Mouse (Mus musculus) forebrain, embryonic 11.5 days (tissue): Measurements from ENCODE around the gene Galnt6. TPM values are rescaled to one million over a fixed set of nuclear protein-coding genes. Genes with fewer than 3 reads are reported as not detected.
A peak's percentile ranks its signal among the peaks of the same experiment; 100 is the strongest.

Experiments used
- ATAC-seq: fragments of 200-750 bp; cut with Nextera tagmentation; replicated peaks from 2 replicates; pipeline ENCODE4 v1.8.0; 2017; ENCODE audit warnings: moderate TSS enrichment; ENCODE audit not compliant: low FRiP score
- DNase-seq: peaks from one replicate; pipeline ENCODE4 v3.0.0-alpha.2; 2017; ENCODE audit warnings: low spot score
- H3K27ac ChIP-seq: fragments of 300-500 bp; sonication (generic); 2 replicates; pipeline ENCODE4 v1.5.1; 2014; ENCODE audit warnings: low read depth, low read length
- H3K27me3 ChIP-seq: fragments of 300-500 bp; sonication (generic); 2 replicates; pipeline ENCODE4 v1.6.1; 2014; ENCODE audit warnings: mild to moderate bottlenecking, low read length, mixed read lengths; ENCODE audit not compliant: control insufficient read depth, insufficient read depth
- H3K36me3 ChIP-seq: fragments of 300-500 bp; sonication (generic); 2 replicates; pipeline ENCODE4 v1.6.1; 2014; ENCODE audit warnings: mild to moderate bottlenecking, low read length, moderate library complexity, mixed read lengths; ENCODE audit not compliant: control insufficient read depth, insufficient read depth
- H3K4me1 ChIP-seq: fragments of 300-500 bp; sonication (generic); replicated peaks from 2 replicates; pipeline ENCODE4 v1.6.1; 2014; ENCODE audit warnings: low read length, mixed read lengths; ENCODE audit not compliant: control insufficient read depth, insufficient read depth
- H3K4me2 ChIP-seq: fragments of 300-500 bp; sonication (generic); 2 replicates; pipeline ENCODE4 v1.6.1; 2014; ENCODE audit warnings: low read depth, mild to moderate bottlenecking, low read length, moderate library complexity, mixed read lengths; ENCODE audit not compliant: severe bottlenecking
- H3K4me3 ChIP-seq: fragments of 300-500 bp; sonication (generic); 2 replicates; pipeline ENCODE4 v1.5.1; 2014; ENCODE audit warnings: low read depth, low read length
- H3K9ac ChIP-seq: fragments of 300-500 bp; sonication (generic); 2 replicates; pipeline ENCODE4 v1.6.1; 2014; ENCODE audit warnings: low read length
- H3K9me3 ChIP-seq: fragments of 300-500 bp; sonication (generic); 2 replicates; pipeline ENCODE4 v1.6.1; 2016; ENCODE audit warnings: low read length, mixed read lengths; ENCODE audit not compliant: control insufficient read depth
- WGBS: fragments of 180-500 bp; shearing (Covaris S2); extraction: QIAGEN DNeasy Blood & Tissue Kit; methylation state at CpG from one replicate; pipeline ENCODE4 v1.1.7; 2014; 5-methylcytosine and 5-hydroxymethylcytosine counted together
- polyA plus RNA-seq: library from polyadenylated mRNA; unstranded; fragments of >200 nt; fragmentation: Nextera tagmentation; extraction: Ambion mirVana; gene quantifications from 2 replicates; pipeline ENCODE4 v1.2.1, GENCODE M21; 2014

The Galnt6 gene
- polyA plus RNA-seq, 1 experiment from 2014 or later = 0.20 TPM

GRCm38 (mm10) chr15:100755881-100756624 lies 26.9 kb upstream of the Galnt6 start:
- no peak overlapping the region for H3K4me2 ChIP-seq
- DNase-seq (peak; percentile 32), ATAC-seq (no peak)
- no peaks in the 10 kb centered on the region for H3K36me3 ChIP-seq
- no peaks in the 10 kb centered on the region for H3K27me3 ChIP-seq
- H3K9ac ChIP-seq = no peak overlapping the region
- H3K9me3 ChIP-seq = no peaks in the 10 kb centered on the region
- no peak overlapping the region for H3K4me3 ChIP-seq
- 78% methylated on average over 3 of the region's 3 CpGs for WGBS
- H3K27ac ChIP-seq = no peak overlapping the region
- H3K4me1 ChIP-seq = peaks cover 5% of the 10 kb centered on the region; the same call in 1 of the 2 replicates

- no peak overlapping the region for H3K4me3 ChIP-seq
- H3K27ac ChIP-seq = no peak overlapping the region
- H3K4me2 ChIP-seq = peak overlapping the region; percentile 36; the same call in 1 of the 2 replicates
- DNase-seq (no peak), ATAC-seq (no peak)
- peaks cover 5% of the 10 kb centered on the region; the same call in 1 of the 2 replicates for H3K4me1 ChIP-seq
- H3K9me3 ChIP-seq = no peaks in the 10 kb centered on the region
- 46% methylated on average over 6 of the region's 8 CpGs for WGBS
- H3K36me3 ChIP-seq = no peaks in the 10 kb centered on the region
- H3K27me3 ChIP-seq = no peaks in the 10 kb centered on the region
- peak overlapping the region; percentile 5; the same call in 1 of the 2 replicates for H3K9ac ChIP-seq
Measured at GRCm38 (mm10) chr15:100755498-100755859, 26.3 kb upstream of the Galnt6 start.

- Histone ChIP-seq H3K4me3 (no peak overlapping the region), H3K4me2 (peak overlapping the region; percentile 36), H3K9me3 (no peaks in the 10 kb centered on the region), H3K4me1 (peaks cover 5% of the 10 kb centered on the region; the same call in 1 of the 2 replicates), H3K27me3 (no peaks in the 10 kb centered on the region), H3K9ac (peak overlapping the region; percentile 5; the same call in 1 of the 2 replicates), H3K36me3 (no peaks in the 10 kb centered on the region), H3K27ac (no peak overlapping the region)
- ATAC-seq = no peak
- DNase-seq = peak; percentile 56
- 11% methylated on average over 11 of the region's 11 CpGs for whole genome bisulfite sequencing
Measured at GRCm38 (mm10) chr15:100754805-100755497, 25.8 kb upstream of the Galnt6 start.

GRCm38 (mm10) chr15:100754041-100754440 lies 24.9 kb upstream of the Galnt6 start:
- no peak for ATAC-seq
- no peaks in the 10 kb centered on the region for H3K27me3 ChIP-seq
- peaks cover 5% of the 10 kb centered on the region; the same call in 1 of the 2 replicates for H3K4me1 ChIP-seq
- 43% methylated on average over 7 of the region's 7 CpGs for WGBS
- peak; percentile 45 for DNase-seq
- H3K4me2 ChIP-seq = no peak overlapping the region
- no peak overlapping the region for H3K9ac ChIP-seq
- H3K9me3 ChIP-seq = no peaks in the 10 kb centered on the region
- H3K36me3 ChIP-seq = no peaks in the 10 kb centered on the region
- H3K27ac ChIP-seq = no peak overlapping the region
- H3K4me3 ChIP-seq = no peak overlapping the region

- H3K27me3 ChIP-seq = no peaks in the 10 kb centered on the region
- DNase-seq (peak; percentile 40), ATAC-seq (no peak)
- no peak overlapping the region for H3K27ac ChIP-seq
- H3K9ac ChIP-seq = no peak overlapping the region
- peaks cover 5% of the 10 kb centered on the region; the same call in 1 of the 2 replicates for H3K4me1 ChIP-seq
- no peak overlapping the region for H3K4me3 ChIP-seq
- no peaks in the 10 kb centered on the region for H3K9me3 ChIP-seq
- 69% methylated on average over 5 of the region's 5 CpGs for WGBS
- no peak overlapping the region for H3K4me2 ChIP-seq
- H3K36me3 ChIP-seq = no peaks in the 10 kb centered on the region
Measured at GRCm38 (mm10) chr15:100753045-100753444, 23.9 kb upstream of the Galnt6 start.

- peaks cover 5% of the 10 kb centered on the region; the same call in 1 of the 2 replicates for H3K4me1 ChIP-seq
- DNase-seq = peak; percentile 3
- no peak overlapping the region for H3K4me3 ChIP-seq
- H3K9me3 ChIP-seq = no peaks in the 10 kb centered on the region
- H3K36me3 ChIP-seq = no peaks in the 10 kb centered on the region
- no peak overlapping the region for H3K27ac ChIP-seq
- H3K4me2 ChIP-seq = no peak overlapping the region
- WGBS = 76% methylated on average over 2 of the region's 2 CpGs
- H3K27me3 ChIP-seq = no peaks in the 10 kb centered on the region
- H3K9ac ChIP-seq = no peak overlapping the region
- ATAC-seq = no peak
Measured at GRCm38 (mm10) chr15:100752439-100752838, 23.3 kb upstream of the Galnt6 start.

GRCm38 (mm10) chr15:100749751-100750538 lies 20.8 kb upstream of the Galnt6 start:
- no peaks in the 10 kb centered on the region for H3K4me1 ChIP-seq
- H3K27me3 ChIP-seq = no peaks in the 10 kb centered on the region
- no peaks in the 10 kb centered on the region for H3K36me3 ChIP-seq
- no peak overlapping the region for H3K4me3 ChIP-seq
- H3K9ac ChIP-seq = no peak overlapping the region
- no peaks in the 10 kb centered on the region for H3K9me3 ChIP-seq
- DNase-seq (peak; percentile 30), ATAC-seq (no peak)
- WGBS = 77% methylated on average over 10 of the region's 10 CpGs
- no peak overlapping the region for H3K4me2 ChIP-seq
- H3K27ac ChIP-seq = no peak overlapping the region

- Histone ChIP-seq H3K4me3 (no peak overlapping the region), H3K27me3 (no peaks in the 10 kb centered on the region), H3K27ac (no peak overlapping the region), H3K4me2 (no peak overlapping the region), H3K36me3 (no peaks in the 10 kb centered on the region), H3K9me3 (no peaks in the 10 kb centered on the region), H3K9ac (no peak overlapping the region), H3K4me1 (no peaks in the 10 kb centered on the region)
- 91% methylated on average over 3 of the region's 3 CpGs for WGBS
- ATAC-seq = no peak
- no peak for DNase-seq
Measured at GRCm38 (mm10) chr15:100748584-100748983, 19.4 kb upstream of the Galnt6 start.
